Mouse (Mus musculus) regulatory T cell (primary cell): ENCODE results near the gene 2510009E07Rik.

Experiments
- in situ Hi-C: fragments of 300-600 bp; cut with MboI, MseI; formaldehyde crosslinking; loops from one replicate; pipeline ENCODE4 v1.15.1; 2025; ENCODE audit warnings: high pct_unique_total_duplicates

2510009E07Rik gene

GRCm38 (mm10) chr16:21636156-21636853 is 58.2 kb downstream of the 2510009E07Rik start:
- in situ Hi-C loops: no loop called here

GRCm38 (mm10) chr16:21634460-21634859 is 60.0 kb downstream of the 2510009E07Rik start:
- in situ Hi-C loops: no loop called here

GRCm38 (mm10) chr16:21631815-21632222 is 62.6 kb downstream of the 2510009E07Rik start:
- in situ Hi-C loops: no loop called here

- in situ Hi-C loops: no loop called here
Measured at GRCm38 (mm10) chr16:21630614-21631013, 63.9 kb downstream of the 2510009E07Rik start.

GRCm38 (mm10) chr16:21628061-21628591 is 66.3 kb downstream of the 2510009E07Rik start:
- in situ Hi-C loops: no loop called here

- in situ Hi-C loops: no loop called here
Measured at GRCm38 (mm10) chr16:21627248-21627647, 67.2 kb downstream of the 2510009E07Rik start.

- in situ Hi-C loops: no loop called here
Measured at GRCm38 (mm10) chr16:21625784-21626634, 68.5 kb downstream of the 2510009E07Rik start.

- in situ Hi-C loops: no loop called here
Measured at GRCm38 (mm10) chr16:21620630-21621029, 73.8 kb downstream of the 2510009E07Rik start.

GRCm38 (mm10) chr16:21615802-21616201 is 78.7 kb downstream of the 2510009E07Rik start:
- in situ Hi-C loops: loop anchor here (5.0 to 10.0 kb wide), 2 partner anchors 86 to 119 kb away; no protein-coding TSS in a partner anchor

GRCm38 (mm10) chr16:21610473-21610872 is 84.0 kb downstream of the 2510009E07Rik start:
- in situ Hi-C loops: loop anchor here (10.0 kb wide), 1 partner anchor 124 kb away; no protein-coding TSS in a partner anchor

- in situ Hi-C loops: no loop called here
Measured at GRCm38 (mm10) chr16:21608176-21608865, 86.1 kb downstream of the 2510009E07Rik start.

- in situ Hi-C loops: no loop called here
Measured at GRCm38 (mm10) chr16:21607651-21608040, 86.8 kb downstream of the 2510009E07Rik start.

GRCm38 (mm10) chr16:21607021-21607650 is 87.3 kb downstream of the 2510009E07Rik start:
- in situ Hi-C loops: no loop called here

- in situ Hi-C loops: no loop called here
Measured at GRCm38 (mm10) chr16:21606249-21607020, 88.0 kb downstream of the 2510009E07Rik start.

GRCm38 (mm10) chr16:21604354-21604753 is 90.1 kb downstream of the 2510009E07Rik start:
- in situ Hi-C loops: no loop called here
